Mouse (Mus musculus): ENCODE measurements at regions not wholly inside any gene's neighbourhood (a gene's known extent, or its start where the extent isn't known, plus 50 kb on each side); places are given as distances from the start of the nearest gene placed in this dataset.

- no peak for DNase-seq (ENCODE audit: low read depth in 1 of 2, low spot score in 2 of 2)
Observed at GRCm38 (mm10) chr19:6684921-6685320, 142.1 kb upstream of the Slc22a12 start.

- no peak for DNase-seq (ENCODE audit: low read depth in 1 of 2, low spot score in 2 of 2)
Observed at GRCm38 (mm10) chr19:6679392-6680307, 136.8 kb upstream of the Slc22a12 start.

- no peak for DNase-seq (ENCODE audit: low read depth in 1 of 2, low spot score in 2 of 2)
Observed at GRCm38 (mm10) chr19:6677511-6677910, 134.7 kb upstream of the Slc22a12 start.

- DNase-seq (ENCODE audit: low read depth in 1 of 2, low spot score in 2 of 2), result no peak
Observed at GRCm38 (mm10) chr19:6675586-6675985, 132.8 kb upstream of the Slc22a12 start.

- no peak for DNase-seq (ENCODE audit: low read depth in 1 of 2, low spot score in 2 of 2)
Observed at GRCm38 (mm10) chr19:6671696-6672095, 128.9 kb upstream of the Slc22a12 start.

GRCm38 (mm10) chr19:6669881-6670280 is 127.0 kb upstream of the Slc22a12 start:
- no peak for DNase-seq (ENCODE audit: low read depth in 1 of 2, low spot score in 2 of 2)

GRCm38 (mm10) chr19:6668545-6668944 is 125.7 kb upstream of the Slc22a12 start:
- no peak for DNase-seq (ENCODE audit: low read depth in 1 of 2, low spot score in 2 of 2)

GRCm38 (mm10) chr19:6666187-6666722 is 123.4 kb upstream of the Slc22a12 start:
- no peak for DNase-seq (ENCODE audit: low read depth in 1 of 2, low spot score in 2 of 2)

GRCm38 (mm10) chr19:6665264-6666054 is 122.6 kb upstream of the Slc22a12 start:
- no peak for DNase-seq (ENCODE audit: low read depth in 1 of 2, low spot score in 2 of 2)

GRCm38 (mm10) chr19:6664311-6664952 is 121.6 kb upstream of the Slc22a12 start:
- DNase-seq (ENCODE audit: low read depth in 1 of 2, low spot score in 2 of 2), result no peak

GRCm38 (mm10) chr19:6663391-6663790 is 120.6 kb upstream of the Slc22a12 start:
- DNase-seq (ENCODE audit: low read depth in 1 of 2, low spot score in 2 of 2), result peak; percentile 40 to 55

- DNase-seq (ENCODE audit: low read depth in 1 of 2, low spot score in 2 of 2), result no peak
Observed at GRCm38 (mm10) chr19:6662346-6662939, 119.6 kb upstream of the Slc22a12 start.

GRCm38 (mm10) chr19:6661508-6661871 is 118.7 kb upstream of the Slc22a12 start:
- no peak for DNase-seq (ENCODE audit: low read depth in 1 of 2, low spot score in 2 of 2)

- no peak for DNase-seq (ENCODE audit: low read depth in 1 of 2, low spot score in 2 of 2)
Observed at GRCm38 (mm10) chr19:6660723-6661507, 118.1 kb upstream of the Slc22a12 start.

GRCm38 (mm10) chr19:6660157-6660556 is 117.3 kb upstream of the Slc22a12 start:
- no peak for DNase-seq (ENCODE audit: low read depth in 1 of 2, low spot score in 2 of 2)

GRCm38 (mm10) chr19:6654550-6654949 is 111.7 kb upstream of the Slc22a12 start:
- DNase-seq (ENCODE audit: low read depth in 1 of 2, low spot score in 2 of 2), result no peak

GRCm38 (mm10) chr19:6652775-6653174 is 109.9 kb upstream of the Slc22a12 start:
- no peak for DNase-seq (ENCODE audit: low read depth in 1 of 2, low spot score in 2 of 2)

- DNase-seq (ENCODE audit: low read depth in 1 of 2, low spot score in 2 of 2), result no peak
Observed at GRCm38 (mm10) chr19:6651192-6651591, 108.4 kb upstream of the Slc22a12 start.

- DNase-seq (ENCODE audit: low read depth in 1 of 2, low spot score in 2 of 2), result no peak
Observed at GRCm38 (mm10) chr19:6649885-6650284, 107.1 kb upstream of the Slc22a12 start.

GRCm38 (mm10) chr19:6647686-6648085 is 104.9 kb upstream of the Slc22a12 start:
- no peak for DNase-seq (ENCODE audit: low read depth in 1 of 2, low spot score in 2 of 2)

All from monocyte, adult 2 months (primary cell).